Mouse (Mus musculus) adrenal gland, postnatal 0 days (tissue): ENCODE measurements around the gene Serpinb9e. TPM values are rescaled to one million over a fixed set of nuclear protein-coding genes. Genes with fewer than 3 reads are reported as not detected.

Experiments
- polyA plus RNA-seq: library from polyadenylated mRNA; unstranded; fragments of >200 nt; fragmentation: Nextera tagmentation; extraction: Ambion mirVana; gene quantifications from 2 replicates; pipeline ENCODE4 v1.2.1, GENCODE M21; 2015

The Serpinb9e gene
- not detected in 2 replicates for polyA plus RNA-seq

GRCm38 (mm10) chr13:33249312-33249711 lies at the start of gene Serpinb9e:
Gene Serpinb9e, plus strand, starts transcription at chr13:33249612.

Other genes starting within 250 kb of the Serpinb9e start
- 12.1 and 15.6 TPM in 2 replicates for gene Serpinb9, start 246.4 kb upstream of the Serpinb9e start, polyA plus RNA-seq
- gene Serpinb9b, start 222.2 kb upstream of the Serpinb9e start, polyA plus RNA-seq, result 0.13 and 0.47 TPM in 2 replicates
- gene Serpinb1b, start 171.0 kb upstream of the Serpinb9e start, polyA plus RNA-seq, result 0.92 and 1.1 TPM in 2 replicates
- gene Serpinb9c, start 89.9 kb upstream of the Serpinb9e start, polyA plus RNA-seq, result 0.10 TPM in 1 of 2 replicates, not detected in the other
- not detected in 2 replicates for gene Serpinb9d, start 56.7 kb upstream of the Serpinb9e start, polyA plus RNA-seq
- gene Serpinb9f, start 74.5 kb downstream of the Serpinb9e start, polyA plus RNA-seq, result not detected in 2 replicates
- gene Gm11397, start 146.1 kb downstream of the Serpinb9e start, polyA plus RNA-seq, result not detected in 2 replicates
- not detected in 2 replicates for gene Serpinb9g, start 235.2 kb downstream of the Serpinb9e start, polyA plus RNA-seq